Mouse (Mus musculus) frontal cortex, postnatal 25 days (tissue): ENCODE measurements around the gene Nipbl.
"Not testable (repeated sequence)": the region's sequence is repeated elsewhere in the genome, so short reads cannot be mapped to it uniquely, and the experiment has no call there.

Experiments
- DNase-seq, 2 experiments: peaks; one replicate each; pipeline ENCODE4 v3.0.0; 2022; ENCODE audit warnings: low spot score in 2 of 2

The Nipbl gene

DNA sequence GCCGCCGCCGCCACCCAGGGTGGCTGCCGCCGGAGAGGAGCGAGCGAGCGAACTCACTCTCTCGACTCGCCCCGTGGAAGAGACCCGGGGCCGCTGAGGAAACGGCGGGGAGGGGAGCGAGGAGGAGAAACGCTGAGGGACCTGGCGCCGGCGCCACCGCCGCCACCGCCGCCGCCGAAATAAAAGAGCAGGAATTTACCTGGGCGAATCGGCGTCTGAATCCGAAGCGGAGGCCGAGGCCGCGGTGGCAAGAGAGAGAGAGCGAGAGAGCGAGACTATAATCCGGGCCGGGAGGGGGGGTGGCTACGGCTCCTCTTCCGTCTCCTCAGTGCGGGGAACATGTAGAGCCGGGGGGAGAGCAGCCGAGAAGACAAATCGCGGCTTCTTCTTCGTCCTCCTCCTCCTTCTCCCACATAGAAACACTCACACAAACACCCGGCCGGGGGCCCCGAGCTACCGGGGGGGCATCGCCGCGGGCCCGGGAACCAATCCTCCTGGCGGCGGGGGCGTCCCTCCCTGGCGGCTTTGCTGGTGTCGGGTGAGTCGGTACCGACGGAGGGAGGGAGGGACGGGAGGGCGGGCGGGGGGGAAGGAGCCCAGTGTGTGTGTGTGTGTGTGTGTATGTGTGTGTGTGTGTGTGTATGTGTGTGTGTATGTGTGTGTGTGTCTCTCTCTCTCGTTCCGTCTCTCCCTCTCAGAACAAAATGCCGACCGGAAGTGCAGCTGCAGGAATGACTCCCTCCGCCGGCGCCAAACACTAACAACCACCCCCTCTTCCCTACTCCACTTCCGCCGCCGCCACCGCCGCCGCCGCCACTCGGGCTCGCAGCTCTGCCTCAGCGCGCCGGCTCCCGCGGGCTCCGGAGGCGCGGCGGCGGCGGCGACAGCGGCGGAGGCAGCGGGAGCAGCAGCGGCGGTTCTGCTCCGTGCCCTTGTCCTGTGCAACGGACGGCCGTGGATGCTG is at the start of gene Nipbl:
Nipbl (minus strand) TSS at position 538 of the 964 bp plus-strand sequence.
- peak; percentile 74 to 80 for DNase-seq

DNA sequence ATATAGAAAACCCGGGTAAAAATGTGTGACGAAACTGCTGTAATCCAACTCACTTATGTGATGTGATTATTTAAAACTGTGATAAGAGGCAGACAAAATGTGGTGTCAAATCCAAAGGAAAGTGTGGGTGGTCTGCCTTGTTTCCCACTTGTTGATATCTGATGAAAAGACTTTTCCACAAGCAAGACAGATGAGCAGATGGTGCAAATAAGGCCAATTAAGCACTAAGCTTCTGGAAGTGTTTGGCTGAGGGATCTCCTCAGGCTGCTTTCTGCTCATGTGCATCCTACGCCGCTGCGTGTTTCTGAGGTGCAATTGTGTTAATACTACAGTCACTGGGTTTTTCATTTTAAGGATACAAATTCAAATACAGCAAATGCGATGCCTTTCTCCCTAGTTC is 41.0 kb upstream of the Nipbl start:
- no peak for DNase-seq

- no peak for DNase-seq
Measured at GRCm38 (mm10) chr15:8469006-8469575, 24.8 kb upstream of the Nipbl start.

DNA sequence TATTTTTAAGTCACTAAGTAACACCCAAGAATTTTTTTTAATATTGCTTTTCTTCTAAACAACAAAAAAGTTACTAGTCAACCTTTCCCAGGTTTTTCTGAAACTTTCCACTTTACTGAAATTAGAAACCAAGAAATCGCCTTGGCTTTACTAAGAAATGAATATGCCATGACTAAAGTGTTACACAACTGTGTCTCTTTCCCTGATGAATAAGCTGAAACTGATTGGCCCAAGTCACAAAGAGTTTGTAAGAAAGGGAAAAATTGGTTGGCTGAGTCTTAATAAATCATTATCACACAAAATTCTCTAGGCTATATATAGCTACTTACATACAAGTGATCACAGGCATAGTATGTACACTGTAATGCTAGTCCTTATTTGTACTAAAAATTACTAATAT is 19.3 kb upstream of the Nipbl start:
- DNase-seq = no peak

DNA sequence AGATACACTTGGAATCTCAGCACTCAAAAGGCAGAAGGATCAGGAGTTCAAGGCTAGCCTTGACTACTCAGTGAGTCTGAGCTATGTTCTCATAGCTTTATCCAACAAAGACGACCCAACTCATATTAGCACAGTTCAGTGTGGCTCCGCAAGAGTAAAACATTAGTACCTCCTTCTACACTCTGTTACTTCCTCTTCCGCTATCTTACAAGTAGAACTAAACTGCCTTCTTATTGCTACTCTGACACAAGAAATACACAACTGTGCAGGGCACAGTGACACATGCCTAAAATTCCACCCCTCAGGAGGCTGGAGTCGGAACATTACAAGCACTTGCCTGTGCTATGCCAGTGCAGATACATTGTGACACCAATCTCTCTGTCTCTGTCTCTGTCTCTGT is 18.5 kb upstream of the Nipbl start:
- DNase-seq = no peak

- DNase-seq = no peak
Measured at GRCm38 (mm10) chr15:8460871-8461270, 16.6 kb upstream of the Nipbl start.

GRCm38 (mm10) chr15:8459979-8460378 is 15.7 kb upstream of the Nipbl start:
- DNase-seq = no peak

- not testable (repeated sequence) for DNase-seq
Measured at GRCm38 (mm10) chr15:8456223-8456622, 12.0 kb upstream of the Nipbl start.

DNA sequence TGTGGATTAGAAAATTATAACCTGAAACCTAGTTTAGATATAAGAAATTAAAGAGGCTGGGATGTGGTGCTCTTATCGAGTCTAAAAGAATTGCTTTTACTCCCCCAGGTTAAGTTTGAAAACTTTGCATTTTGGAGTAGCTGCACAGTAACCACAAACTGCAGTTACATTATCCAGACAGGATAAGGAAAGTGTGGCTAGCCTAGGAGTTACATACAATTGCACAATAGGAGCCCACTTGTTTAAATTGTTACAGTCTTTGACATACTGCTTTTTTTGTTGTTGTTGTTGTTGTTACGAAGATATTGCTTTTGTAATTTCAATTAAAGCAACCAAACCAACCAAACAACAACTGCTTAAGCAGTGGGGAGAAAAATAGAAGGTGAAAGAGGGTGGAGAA is 11.2 kb upstream of the Nipbl start:
- no peak for DNase-seq

DNA sequence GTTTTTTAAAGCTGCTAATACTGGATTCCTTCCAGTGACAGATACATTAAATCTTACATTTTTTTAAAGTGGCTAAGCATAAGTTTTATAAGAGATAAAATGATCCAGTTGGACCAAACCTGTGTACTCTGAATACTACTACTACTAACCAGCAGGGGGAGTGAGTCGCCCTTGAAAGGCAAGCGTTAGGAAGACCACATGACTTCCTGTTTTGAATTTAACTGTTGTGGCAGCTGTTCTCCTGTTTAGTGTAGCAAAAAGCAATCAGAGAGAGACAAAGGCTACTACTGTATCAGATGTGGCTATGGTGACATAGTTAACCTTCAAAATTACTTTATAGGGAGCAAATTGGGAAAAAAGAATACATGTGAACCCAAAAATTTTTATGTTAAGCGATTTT is 6.8 kb upstream of the Nipbl start:
- DNase-seq = no peak

DNA sequence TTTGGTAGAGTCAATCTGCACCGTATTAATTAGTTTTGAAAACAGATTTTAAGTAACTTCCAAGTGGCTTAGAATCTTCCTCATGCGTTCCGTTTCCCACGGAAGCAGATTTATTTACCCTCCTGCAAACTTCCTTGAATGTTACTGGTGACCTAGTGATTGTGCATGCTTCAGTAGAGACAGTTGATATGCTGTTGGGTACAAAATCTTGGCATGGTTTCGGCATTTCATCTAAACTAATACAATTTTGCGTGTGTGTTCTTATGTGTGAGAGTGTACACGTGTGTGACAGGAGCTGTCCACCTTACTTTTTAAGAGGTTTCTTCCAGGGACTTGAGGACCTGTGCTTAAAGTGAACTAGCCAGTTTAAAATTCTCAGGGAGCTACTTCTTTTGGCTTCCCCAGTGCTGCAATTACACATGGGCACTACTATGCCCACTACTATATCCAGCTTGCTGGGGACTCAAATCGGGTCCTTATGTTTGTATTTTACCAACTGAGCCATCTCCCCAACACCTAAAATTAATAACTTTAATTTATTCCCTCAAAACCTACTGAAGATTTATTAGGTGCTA is 3.0 kb upstream of the Nipbl start:
- no peak for DNase-seq

- DNase-seq = no peak
Measured at GRCm38 (mm10) chr15:8446435-8446834, 2.2 kb upstream of the Nipbl start.

DNA sequence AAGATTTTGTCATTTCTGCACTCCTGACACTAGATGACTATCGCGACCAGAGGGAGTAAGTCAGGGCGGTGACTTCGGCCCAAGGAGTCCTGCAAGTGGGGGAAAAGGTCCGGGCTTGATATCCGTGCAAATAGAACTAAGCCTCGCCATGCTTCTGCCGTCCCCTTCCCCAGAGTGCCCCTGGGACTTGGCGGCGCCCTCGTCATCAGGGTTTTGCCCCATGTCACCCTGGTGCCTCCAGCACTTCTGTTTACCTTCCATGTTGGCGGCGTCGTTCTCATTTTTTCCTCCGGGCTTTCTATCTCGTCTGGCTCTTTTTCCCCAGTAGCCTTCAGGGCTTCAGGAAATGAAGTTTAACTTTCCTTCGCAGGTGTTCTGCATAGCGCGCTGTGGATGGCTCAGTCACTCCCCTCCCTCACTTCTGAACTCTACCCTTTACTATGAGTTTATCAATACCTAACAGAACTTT is 1.7 kb upstream of the Nipbl start:
- peak in 1 of 2 experiments; percentile 15 for DNase-seq

DNA sequence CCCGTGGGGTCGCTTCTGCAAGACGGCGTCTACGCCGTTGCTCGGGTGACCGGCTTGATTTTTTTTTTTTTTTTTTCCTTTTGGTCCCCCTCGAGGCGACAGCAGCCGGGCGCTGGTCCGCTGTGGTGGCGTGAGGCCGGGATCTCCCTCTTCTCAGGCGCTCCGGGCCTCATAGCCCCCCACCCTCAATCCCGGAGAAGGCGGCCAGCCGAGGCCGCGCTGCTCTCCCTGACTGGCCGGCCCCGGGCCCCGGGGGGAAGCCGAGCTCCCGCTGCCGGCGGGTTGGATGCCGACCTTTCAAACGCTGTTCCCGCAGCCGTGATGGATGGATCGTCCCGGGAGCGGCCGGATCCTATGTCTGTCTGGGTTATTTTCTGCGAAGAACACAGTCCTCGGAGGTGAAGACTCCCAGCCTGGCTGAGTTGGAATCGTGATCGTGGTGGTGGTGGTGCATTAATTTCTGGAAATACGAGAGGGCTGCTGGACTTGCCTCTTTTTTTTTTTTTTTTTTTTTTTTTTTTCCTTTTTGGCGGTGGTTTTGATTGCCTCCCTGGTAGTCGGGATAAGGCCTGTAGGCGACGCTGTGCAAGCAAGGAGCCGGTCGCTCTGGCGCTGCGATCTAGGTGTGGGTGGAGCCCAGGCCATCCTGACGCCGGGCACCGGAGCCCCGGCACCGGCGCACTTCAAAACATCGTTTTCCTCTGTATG is 781 bp upstream of the Nipbl start:
- peak; percentile 35 to 57 for DNase-seq

DNA sequence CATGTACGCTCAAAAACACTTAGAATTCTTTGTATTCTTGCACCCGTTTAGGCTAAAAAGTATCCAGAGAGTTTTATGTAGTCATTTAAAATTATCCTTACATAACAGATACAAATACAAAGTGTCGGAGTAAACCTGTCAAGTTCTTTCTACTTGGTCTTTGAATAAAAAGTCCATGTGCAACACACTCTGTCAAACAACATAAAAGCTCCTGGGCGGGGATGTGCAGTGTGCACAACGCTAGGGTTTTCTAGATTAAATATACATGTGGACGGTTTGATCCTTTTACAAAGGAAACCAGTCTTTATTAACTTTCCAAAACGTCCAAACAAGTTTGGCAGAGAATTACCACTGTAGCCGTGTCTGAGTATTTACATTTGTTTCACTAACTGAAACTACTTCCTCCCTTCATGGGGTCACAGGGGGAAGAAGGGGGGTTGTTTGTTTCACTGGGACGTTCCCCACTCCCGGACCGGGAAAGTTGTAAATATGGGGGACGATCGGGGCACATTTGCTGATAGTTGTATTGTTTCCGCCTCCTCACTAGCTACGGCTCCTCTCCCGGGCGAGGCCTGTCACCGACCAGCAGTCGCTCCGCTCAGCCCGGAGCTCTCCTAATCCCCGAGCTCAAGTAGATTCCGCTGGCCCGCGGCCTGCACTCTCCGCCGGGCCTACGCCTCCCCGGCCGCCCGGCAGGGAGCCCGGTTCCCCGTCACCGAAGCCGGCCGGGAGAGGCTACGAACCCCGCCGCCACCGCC is 916 bp downstream of the Nipbl start:
- peak; percentile 34 to 42 for DNase-seq

DNA sequence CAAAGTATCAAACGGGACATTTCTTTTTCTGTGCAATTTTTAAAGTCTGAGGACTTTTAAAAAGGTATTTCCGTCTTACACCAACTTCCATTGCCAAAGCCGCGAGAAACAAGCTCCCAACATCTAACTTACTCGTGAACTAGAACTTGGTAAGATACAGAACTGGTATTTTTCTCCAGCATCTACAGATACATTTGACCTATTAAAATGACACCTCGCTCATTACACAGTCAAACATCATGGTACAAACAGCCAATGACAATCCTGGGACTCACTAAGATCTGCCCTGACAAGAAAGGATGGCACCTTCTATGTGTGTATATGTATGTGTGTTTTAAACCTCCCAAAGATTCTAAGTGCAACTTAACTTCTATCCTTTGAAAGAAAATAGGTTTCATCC is 1.5 kb downstream of the Nipbl start:
- no peak for DNase-seq

GRCm38 (mm10) chr15:8442156-8442555 is 2.1 kb downstream of the Nipbl start:
- DNase-seq = no peak

GRCm38 (mm10) chr15:8433239-8433947 is 10.9 kb downstream of the Nipbl start:
- DNase-seq = no peak

- DNase-seq = no peak
Measured at GRCm38 (mm10) chr15:8432534-8432933, 11.7 kb downstream of the Nipbl start.

DNA sequence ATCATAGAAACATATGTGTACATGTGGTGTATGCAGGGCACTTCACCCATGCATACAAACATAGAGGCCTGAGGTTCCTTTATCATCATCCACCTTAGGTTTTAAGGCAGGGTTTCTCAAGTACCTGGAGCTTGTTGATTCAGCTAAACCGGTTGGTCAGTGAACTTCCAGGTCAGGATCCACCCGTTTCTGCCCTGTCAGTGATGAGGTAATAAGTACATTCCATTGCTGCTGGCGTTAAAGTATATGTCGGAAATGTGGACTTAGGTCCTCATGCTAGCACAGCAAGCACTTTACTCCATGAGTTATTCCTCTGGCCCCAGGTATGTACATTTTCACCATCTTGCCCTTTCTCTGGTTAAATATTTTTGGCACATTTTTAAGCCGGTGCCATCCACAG is 14.8 kb downstream of the Nipbl start:
- no peak for DNase-seq

DNA sequence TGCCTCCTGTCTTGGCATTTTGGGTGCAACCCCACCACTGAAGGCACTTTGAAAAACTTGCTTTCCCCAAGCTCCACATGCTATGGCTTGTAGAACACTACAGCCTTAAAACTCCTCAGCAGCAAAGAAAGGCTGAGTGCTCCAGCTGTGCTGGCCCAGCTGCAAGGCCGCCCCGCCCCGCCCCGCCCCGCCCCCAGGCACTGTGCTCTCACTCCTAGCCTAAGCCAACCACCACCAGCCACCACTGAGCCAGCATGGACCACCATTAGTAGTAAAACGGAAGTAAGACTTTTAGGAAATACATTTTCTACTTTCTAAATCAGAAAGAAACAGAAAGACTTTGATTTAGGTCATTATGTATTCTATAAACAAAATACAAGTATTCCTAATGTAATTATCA is 23.4 kb downstream of the Nipbl start:
- DNase-seq = no peak
